Mouse (Mus musculus) embryonic facial prominence, embryonic 15.5 days (tissue): ENCODE results near the gene Mtap. TPM values are rescaled to one million over a fixed set of nuclear protein-coding genes. Genes with fewer than 3 reads are reported as not detected.

Experiments
- polyA plus RNA-seq: library from polyadenylated mRNA; unstranded; fragments of >200 nt; fragmentation: Nextera tagmentation; extraction: Ambion mirVana; gene quantifications from 2 replicates; pipeline ENCODE4 v1.2.1, GENCODE M21; 2015

Mtap gene
- polyA plus RNA-seq, 1 experiment from 2014 or later = 64.2 TPM

Other genes starting within 250 kb of the Mtap start
- not detected in 2 replicates for gene Cdkn2a, start 157.5 kb downstream of the Mtap start, polyA plus RNA-seq
- gene Cdkn2b, start 173.9 kb downstream of the Mtap start, polyA plus RNA-seq = 6.4 and 6.5 TPM in 2 replicates